ENCODE assay signal across 28 mouse cellular contexts in the genomic region with DNA sequence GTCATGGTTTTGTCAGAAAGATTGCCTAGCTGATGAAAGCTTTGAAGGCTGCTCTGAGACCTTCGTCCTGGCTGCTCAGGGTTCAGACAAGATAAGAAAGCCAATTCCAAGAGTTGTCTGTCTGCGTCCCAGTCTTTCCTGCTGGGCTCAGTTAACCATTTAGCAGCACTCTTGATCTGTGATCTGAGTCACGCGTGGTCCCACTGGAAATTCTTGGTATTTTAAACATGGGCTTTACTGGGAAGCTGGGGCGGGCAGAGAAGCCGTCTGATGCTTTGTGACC. TPM values are rescaled to one million over a fixed set of nuclear protein-coding genes. Genes with fewer than 3 reads are reported as not detected.
A peak's percentile ranks its signal among the peaks of the same experiment; 100 is the strongest.
DNase-seq lines count a peak whose midpoint lies in the region; ATAC-seq and TF ChIP-seq lines count a peak whose summit lies in the region.
"Had no signal": no experiment of that assay in that cellular context is flagged by ENCODE, and none has a peak within 500 bp of the region (broad histone marks: within the 10 kb centered on the region; RNA-seq: fewer than 3 reads in every experiment).

No protein-coding gene starts in this region.

- WGBS in hindbrain, embryonic 11.5 days, result 57% methylated on average over 6 of the region's 6 CpGs
- WGBS in hindbrain, embryonic 13.5 days, result 47% methylated on average over 6 of the region's 6 CpGs
- 57% methylated on average over 6 of the region's 6 CpGs for WGBS in midbrain, embryonic 10.5 days
- WGBS in midbrain, embryonic 11.5 days, result 51% methylated on average over 6 of the region's 6 CpGs
- WGBS in midbrain, embryonic 16.5 days, result 36% methylated on average over 6 of the region's 6 CpGs

- H3K27me3 ChIP-seq in hindbrain, embryonic 11.5 days (ENCODE audit: control insufficient read depth, insufficient read depth, low read length), result peaks cover 3% of the 10 kb centered on the region; the same call in 1 of the 2 replicates
- peaks cover 22% of the 10 kb centered on the region for H3K27me3 ChIP-seq in hindbrain, embryonic 13.5 days
- H3K27me3 ChIP-seq in midbrain, embryonic 10.5 days (ENCODE audit: low read depth, poor library complexity, severe bottlenecking), result peaks cover 21% of the 10 kb centered on the region; the same call in 1 of the 2 replicates
- H3K27me3 ChIP-seq in midbrain, embryonic 11.5 days (ENCODE audit: control insufficient read depth, insufficient read depth, low read length), result no peaks in the 10 kb centered on the region; the same call in 1 of the 2 replicates
- no peaks in the 10 kb centered on the region; the same call in 1 of the 2 replicates for H3K27me3 ChIP-seq in midbrain, embryonic 16.5 days (ENCODE audit: control insufficient read depth, insufficient read depth, low read depth, low read length)
- H3K27me3 ChIP-seq: embryonic facial prominence, embryonic 13.5 days; limb, embryonic 13.5 days; Patski had no signal

- no peak for DNase-seq in hindbrain, embryonic 11.5 days (ENCODE audit: low spot score)
- no peak for DNase-seq in midbrain, embryonic 10.5 days (ENCODE audit: low spot score)
- DNase-seq in midbrain, embryonic 11.5 days (ENCODE audit: low spot score, missing footprints), result no peak
- DNase-seq in retina, postnatal 1 day, result no peak
- DNase-seq: cerebellum, adult 11-12 months; cerebellum, adult 9-11 months; embryo, embryonic 11 days; gastrocnemius, postnatal 14 days; kidney, postnatal 36 days; right cerebral cortex, adult 18-20 months; right cerebral cortex, postnatal 4 days; thymus, adult 18-20 months; thymus, postnatal 25 days had no signal

- no peak overlapping the region for H3K4me3 ChIP-seq in hindbrain, embryonic 11.5 days (ENCODE audit: low read depth, low read length)
- H3K4me3 ChIP-seq in hindbrain, embryonic 13.5 days, result no peak overlapping the region
- no peak overlapping the region for H3K4me3 ChIP-seq in midbrain, embryonic 10.5 days
- no peak overlapping the region for H3K4me3 ChIP-seq in midbrain, embryonic 11.5 days (ENCODE audit: low read depth, low read length)
- no peak overlapping the region for H3K4me3 ChIP-seq in bone marrow macrophage, adult 2 months (ENCODE audit: insufficient read depth, low read length)
- H3K4me3 ChIP-seq in midbrain, embryonic 16.5 days (ENCODE audit: low read depth, low read length), result no peak overlapping the region
- H3K4me3 ChIP-seq: embryonic facial prominence, embryonic 13.5 days; heart, embryonic 10.5 days; heart, embryonic 15.5 days; hindbrain, embryonic 15.5 days; layer of hippocampus, adult 2 months; left cerebral cortex, adult 2 months; limb, embryonic 13.5 days; liver, embryonic 12.5 days; megakaryocyte, embryonic 14.5 days had no signal

- no peak for TF ChIP-seq CTCF in bone marrow macrophage, adult 2 months (IDR thresholded peaks at IDR 0.05; ENCODE audit: low read depth, low read length)

- H3K9ac ChIP-seq in hindbrain, embryonic 11.5 days (ENCODE audit: low read depth, low read length), result peak overlapping the region; percentile 21; the same call in 1 of the 2 replicates
- no peak overlapping the region; the same call in 1 of the 2 replicates for H3K9ac ChIP-seq in hindbrain, embryonic 13.5 days
- no peak overlapping the region for H3K9ac ChIP-seq in midbrain, embryonic 11.5 days (ENCODE audit: low read length)
- peak overlapping the region; percentile 18; the same call in 1 of the 2 replicates for H3K9ac ChIP-seq in midbrain, embryonic 16.5 days (ENCODE audit: low read depth, low read length)
- H3K9ac ChIP-seq: embryonic facial prominence, embryonic 13.5 days; heart, embryonic 15.5 days; hindbrain, embryonic 15.5 days; limb, embryonic 13.5 days; liver, embryonic 12.5 days had no signal

- ATAC-seq in hindbrain, embryonic 11.5 days (ENCODE audit: low FRiP score), result no peak
- ATAC-seq in hindbrain, embryonic 13.5 days (ENCODE audit: low FRiP score), result no peak
- ATAC-seq in midbrain, embryonic 11.5 days (ENCODE audit: low FRiP score), result no peak
- ATAC-seq in midbrain, embryonic 16.5 days, result no peak
- ATAC-seq: inflammation-experienced regulatory T-cells, adult 6 months; liver, embryonic 12.5 days; Patski had no signal

- H3K4me1 ChIP-seq in hindbrain, embryonic 11.5 days (replicated peaks; ENCODE audit: control insufficient read depth, insufficient read depth, low read length), result peaks cover 19% of the 10 kb centered on the region
- peaks cover 89% of the 10 kb centered on the region for H3K4me1 ChIP-seq in hindbrain, embryonic 13.5 days (replicated peaks)
- peaks cover 100% of the 10 kb centered on the region for H3K4me1 ChIP-seq in midbrain, embryonic 10.5 days
- peaks cover 85% of the 10 kb centered on the region for H3K4me1 ChIP-seq in midbrain, embryonic 11.5 days (ENCODE audit: control insufficient read depth, insufficient read depth, low read length)
- H3K4me1 ChIP-seq in bone marrow macrophage, adult 2 months (ENCODE audit: control insufficient read depth, insufficient read depth, low read length), result peaks cover 57% of the 10 kb centered on the region
- H3K4me1 ChIP-seq in midbrain, embryonic 16.5 days (ENCODE audit: control insufficient read depth, insufficient read depth, low read length), result peaks cover 41% of the 10 kb centered on the region

- H3K4me2 ChIP-seq in hindbrain, embryonic 11.5 days (replicated peaks; ENCODE audit: low read depth, low read length), result no peak overlapping the region
- H3K4me2 ChIP-seq in hindbrain, embryonic 13.5 days, result no peak overlapping the region
- H3K4me2 ChIP-seq in midbrain, embryonic 11.5 days, result no peak overlapping the region
- H3K4me2 ChIP-seq in midbrain, embryonic 16.5 days (ENCODE audit: low read length), result no peak overlapping the region
- H3K4me2 ChIP-seq: embryonic facial prominence, embryonic 13.5 days; heart, embryonic 15.5 days; hindbrain, embryonic 15.5 days; limb, embryonic 13.5 days; liver, embryonic 12.5 days had no signal

- no peak for TF ChIP-seq POLR2A in bone marrow macrophage, adult 2 months (IDR thresholded peaks at IDR 0.05; ENCODE audit: borderline replicate concordance, low read depth, low read length)

- peaks cover 10% of the 10 kb centered on the region for H3K36me3 ChIP-seq in hindbrain, embryonic 11.5 days (ENCODE audit: control insufficient read depth, insufficient read depth, low read length)
- H3K36me3 ChIP-seq in hindbrain, embryonic 13.5 days, result peaks cover 62% of the 10 kb centered on the region
- H3K36me3 ChIP-seq in midbrain, embryonic 10.5 days, result peaks cover 100% of the 10 kb centered on the region
- peaks cover 21% of the 10 kb centered on the region for H3K36me3 ChIP-seq in midbrain, embryonic 11.5 days (ENCODE audit: control insufficient read depth, insufficient read depth, low read length)
- H3K36me3 ChIP-seq in midbrain, embryonic 16.5 days (ENCODE audit: control insufficient read depth, insufficient read depth, low read length), result peaks cover 14% of the 10 kb centered on the region; the same call in 1 of the 2 replicates

- no peak overlapping the region for H3K27ac ChIP-seq in hindbrain, embryonic 11.5 days (ENCODE audit: low read depth, low read length)
- no peak overlapping the region for H3K27ac ChIP-seq in hindbrain, embryonic 13.5 days
- H3K27ac ChIP-seq in midbrain, embryonic 10.5 days (replicated peaks), result peak overlapping the region; percentile 24; the same call in 1 of the 2 replicates
- no peak overlapping the region for H3K27ac ChIP-seq in midbrain, embryonic 11.5 days (ENCODE audit: low read depth, low read length)
- 0 out of 2 replicates have a peak overlapping the region, but pooled peaks have one; percentile 29 for H3K27ac ChIP-seq in bone marrow macrophage, adult 2 months (ENCODE audit: insufficient read depth, low read depth, low read length)
- no peak overlapping the region for H3K27ac ChIP-seq in midbrain, embryonic 16.5 days (ENCODE audit: low read length)
- H3K27ac ChIP-seq: embryonic facial prominence, embryonic 13.5 days; heart, embryonic 10.5 days; heart, embryonic 15.5 days; hindbrain, embryonic 15.5 days; layer of hippocampus, adult 2 months; left cerebral cortex, adult 2 months; limb, embryonic 13.5 days; liver, embryonic 12.5 days; stomach, postnatal 0 days had no signal

- no peaks in the 10 kb centered on the region for H3K9me3 ChIP-seq in hindbrain, embryonic 11.5 days (ENCODE audit: control insufficient read depth, low read length)
- H3K9me3 ChIP-seq in hindbrain, embryonic 13.5 days, result no peaks in the 10 kb centered on the region
- H3K9me3 ChIP-seq in midbrain, embryonic 10.5 days (replicated peaks), result no peaks in the 10 kb centered on the region
- H3K9me3 ChIP-seq in midbrain, embryonic 11.5 days (ENCODE audit: control insufficient read depth, low read length), result no peaks in the 10 kb centered on the region
- no peaks in the 10 kb centered on the region for H3K9me3 ChIP-seq in midbrain, embryonic 16.5 days (replicated peaks; ENCODE audit: control insufficient read depth, low read length, poor library complexity, severe bottlenecking)
- H3K9me3 ChIP-seq: embryonic facial prominence, embryonic 13.5 days; heart, embryonic 10.5 days; heart, embryonic 15.5 days; hindbrain, embryonic 15.5 days; limb, embryonic 13.5 days; liver, embryonic 12.5 days; megakaryocyte, embryonic 14.5 days had no signal

RNA-seq across cellular contexts. Expression of a gene that starts 20.1 kb away (rescaled TPM):
- polyA plus RNA-seq in hindbrain, embryonic 11.5 days (2014; fragmentation: Nextera tagmentation; extraction: Ambion mirVana), result 33.7 and 36.7 TPM in 2 replicates
- polyA plus RNA-seq in hindbrain, embryonic 13.5 days (2015; fragmentation: Nextera tagmentation; extraction: Ambion mirVana), result 31.0 and 32.3 TPM in 2 replicates
- 48.7 and 55.8 TPM in 2 replicates for polyA plus RNA-seq in midbrain, embryonic 10.5 days (2016; fragmentation: Nextera tagmentation; extraction: Ambion mirVana)
- polyA plus RNA-seq in midbrain, embryonic 11.5 days (2014; fragmentation: Nextera tagmentation; extraction: Ambion mirVana), result 38.2 and 38.9 TPM in 2 replicates
- 39.3 and 41.6 TPM in 2 replicates for polyA plus RNA-seq in bone marrow macrophage, adult 2 months (2012; ENCODE audit: insufficient read depth, insufficient read length, missing spikeins)
- polyA plus RNA-seq in midbrain, embryonic 16.5 days (2015; fragmentation: Nextera tagmentation; extraction: Ambion mirVana), result 27.4 and 29.7 TPM in 2 replicates

Comparison
In these comparisons a context has a peak if more than half of its experiments do, and no peak if none do; other contexts are left out.
1. H3K27ac ChIP-seq: peak in midbrain, embryonic 10.5 days (single experiment) and bone marrow macrophage, adult 2 months (single experiment); none in hindbrain, embryonic 11.5 days (single experiment), hindbrain, embryonic 13.5 days (single experiment), midbrain, embryonic 11.5 days (single experiment) and midbrain, embryonic 16.5 days (single experiment).
2. H3K9ac ChIP-seq: peak in hindbrain, embryonic 11.5 days (single experiment) and midbrain, embryonic 16.5 days (single experiment); none in hindbrain, embryonic 13.5 days (single experiment) and midbrain, embryonic 11.5 days (single experiment).